Mouse (Mus musculus) CH12.LX (cell line): Measurements from ENCODE around the gene Adra2b. TPM values are rescaled to one million over a fixed set of nuclear protein-coding genes. Genes with fewer than 3 reads are reported as not detected.

ENCODE experiments used
- DNase-seq: peaks from one replicate; pipeline ENCODE4 v3.0.0-alpha.2; 2013; ENCODE audit errors: extremely low read depth
- H3K27ac ChIP-seq: 2 replicates; pipeline ENCODE4 v1.5.1; 2012; ENCODE audit warnings: low read depth, mild to moderate bottlenecking, control low read depth, moderate library complexity; ENCODE audit not compliant: insufficient read depth
- H3K27me3 ChIP-seq: replicated peaks from 2 replicates; pipeline ENCODE3; 2012; ENCODE audit warnings: inconsistent platforms
- H3K36me3 ChIP-seq, 2 experiments: replicated peaks in 1 of 2; 2 replicates each; pipeline versions ENCODE3 to v1.6.1; 2012; ENCODE audit warnings: inconsistent platforms in 1 of 2, low read length in 1 of 2, mild to moderate bottlenecking in 1 of 2, mixed read lengths in 1 of 2, moderate library complexity in 1 of 2; ENCODE audit not compliant: control insufficient read depth in 1 of 2, insufficient read depth in 1 of 2
- H3K4me1 ChIP-seq, 2 experiments: 2 replicates each; pipeline ENCODE4 v1.6.1; 2012; ENCODE audit warnings: inconsistent platforms in 1 of 2, moderate library complexity in 1 of 2; ENCODE audit not compliant: insufficient read depth in 2 of 2, control insufficient read depth in 1 of 2
- H3K4me2 ChIP-seq: 2 replicates; pipeline ENCODE4 v1.6.1; 2012; ENCODE audit warnings: low read depth, mild to moderate bottlenecking, control low read depth; ENCODE audit not compliant: poor library complexity, insufficient read depth, severe bottlenecking
- H3K4me3 ChIP-seq, 3 experiments: fragments of 150-350 bp in 1 of 3; sonication (generic) in 1 of 3; replicated peaks in 1 of 3; 2 replicates each; pipeline versions ENCODE3 to v1.5.1; 2011 to 2012; ENCODE audit warnings: low read depth in 2 of 3, low read length in 2 of 3, mild to moderate bottlenecking in 2 of 3, moderate library complexity in 2 of 3, control low read depth in 1 of 3, improper control_type of control experiment in 1 of 3, inconsistent platforms in 1 of 3, mixed read lengths in 1 of 3; ENCODE audit not compliant: poor library complexity in 1 of 3
- H3K79me2 ChIP-seq: replicated peaks from 2 replicates; pipeline ENCODE4 v1.6.1; 2012; ENCODE audit warnings: mild to moderate bottlenecking, moderate library complexity; ENCODE audit not compliant: control insufficient read depth, poor library complexity, insufficient read depth, severe bottlenecking; ENCODE audit errors: extremely low read depth
- H3K9ac ChIP-seq: 2 replicates; pipeline ENCODE4 v1.6.1; 2012; ENCODE audit warnings: low read depth, mild to moderate bottlenecking, control low read depth, moderate library complexity; ENCODE audit not compliant: insufficient read depth
- H3K9me3 ChIP-seq: replicated peaks from 2 replicates; pipeline ENCODE3; 2012; ENCODE audit warnings: low read length, inconsistent platforms, mixed read lengths
- CHD1 ChIP-seq: IDR thresholded peaks from 2 replicates; pipeline ENCODE4 v1.6.1; 2012; ENCODE audit warnings: low read depth, low read length, improper control_type of control experiment, inconsistent platforms
- CHD2 ChIP-seq: IDR thresholded peaks from 2 replicates; pipeline ENCODE4 v1.6.1; 2011; ENCODE audit warnings: low read length, improper control_type of control experiment
- CTCF ChIP-seq, 2 experiments: IDR thresholded peaks in 1 of 2; conservative IDR thresholded peaks in 1 of 2; 2 replicates each; pipeline ENCODE4 v1.5.1; 2011 to 2012; ENCODE audit warnings: low read depth in 2 of 2, low read length in 2 of 2, improper control_type of control experiment in 1 of 2, inconsistent platforms in 1 of 2, mild to moderate bottlenecking in 1 of 2, moderate library complexity in 1 of 2
- ELF1 ChIP-seq: IDR thresholded peaks from 2 replicates; pipeline ENCODE4 v1.6.1; 2014; ENCODE audit warnings: low read depth, mild to moderate bottlenecking, inconsistent platforms, low read length, improper control_type of control experiment
- ETS1 ChIP-seq: conservative IDR thresholded peaks from 2 replicates; pipeline ENCODE4 v1.6.1; 2012; ENCODE audit warnings: low read depth, mild to moderate bottlenecking, inconsistent platforms, low read length, improper control_type of control experiment, moderate library complexity
- GABPA ChIP-seq: IDR thresholded peaks from 2 replicates; pipeline ENCODE4 v1.6.1; 2012; ENCODE audit warnings: low read depth, low read length, improper control_type of control experiment, inconsistent platforms; ENCODE audit not compliant: insufficient replicate concordance
- HCFC1 ChIP-seq: IDR thresholded peaks from 2 replicates; pipeline ENCODE4 v1.6.1; 2012; ENCODE audit warnings: low read depth, mild to moderate bottlenecking, inconsistent platforms, low read length, improper control_type of control experiment
- JUN ChIP-seq: IDR thresholded peaks from 2 replicates; pipeline ENCODE4 v1.6.1; 2011; ENCODE audit warnings: low read depth, mild to moderate bottlenecking, low read length, improper control_type of control experiment, moderate library complexity; ENCODE audit not compliant: insufficient read depth
- JUND ChIP-seq: conservative IDR thresholded peaks from 2 replicates; pipeline ENCODE4 v1.6.1; 2011; ENCODE audit warnings: low read depth, low read length, improper control_type of control experiment
- KAT2A ChIP-seq: IDR thresholded peaks from 2 replicates; pipeline ENCODE4 v1.6.1; 2012; ENCODE audit warnings: low read length, improper control_type of control experiment, inconsistent platforms; ENCODE audit not compliant: insufficient replicate concordance
- MAX ChIP-seq: IDR thresholded peaks from 2 replicates; pipeline ENCODE4 v1.6.1; 2011; ENCODE audit warnings: low read length, improper control_type of control experiment
- MAZ ChIP-seq: IDR thresholded peaks from 2 replicates; pipeline ENCODE4 v1.6.1; 2012; ENCODE audit warnings: low read depth, mild to moderate bottlenecking, inconsistent platforms, low read length, improper control_type of control experiment, moderate library complexity
- MEF2A ChIP-seq: IDR thresholded peaks from 2 replicates; pipeline ENCODE4 v1.6.1; 2014; ENCODE audit warnings: low read depth, mild to moderate bottlenecking, inconsistent platforms, low read length, improper control_type of control experiment, borderline replicate concordance
- MXI1 ChIP-seq: IDR thresholded peaks from 2 replicates; pipeline ENCODE4 v1.6.1; 2011; ENCODE audit warnings: mild to moderate bottlenecking, low read depth, low read length, improper control_type of control experiment
- POLR2A ChIP-seq: IDR thresholded peaks from 2 replicates; pipeline ENCODE4 v1.6.1; 2011; ENCODE audit warnings: low read depth, mild to moderate bottlenecking, improper control_type of control experiment, low read length
- POLR2AphosphoS2 ChIP-seq: IDR thresholded peaks from 2 replicates; pipeline ENCODE4 v1.6.1; 2011; ENCODE audit warnings: low read depth, low read length, improper control_type of control experiment
- RCOR1 ChIP-seq: conservative IDR thresholded peaks from 2 replicates; pipeline ENCODE4 v1.6.1; 2012; ENCODE audit warnings: low read depth, mild to moderate bottlenecking, inconsistent platforms, low read length, improper control_type of control experiment
- SIN3A ChIP-seq: IDR thresholded peaks from 2 replicates; pipeline ENCODE4 v1.6.1; 2012; ENCODE audit warnings: low read length, improper control_type of control experiment, inconsistent platforms
- TBP ChIP-seq: conservative IDR thresholded peaks from 2 replicates; pipeline ENCODE4 v1.6.1; 2011; ENCODE audit warnings: low read depth, low read length, improper control_type of control experiment
- TCF12 ChIP-seq: IDR thresholded peaks from 2 replicates; pipeline ENCODE4 v1.6.1; 2014; ENCODE audit warnings: low read depth, mild to moderate bottlenecking, inconsistent platforms, low read length, improper control_type of control experiment
- USF1 ChIP-seq: IDR thresholded peaks from 2 replicates; pipeline ENCODE4 v1.6.1; 2014; ENCODE audit warnings: low read depth, mild to moderate bottlenecking, inconsistent platforms, low read length, improper control_type of control experiment
- USF2 ChIP-seq: conservative IDR thresholded peaks from 2 replicates; pipeline ENCODE4 v1.6.1; 2011; ENCODE audit warnings: low read depth, low read length, improper control_type of control experiment
- ZKSCAN1 ChIP-seq: IDR thresholded peaks from 2 replicates; pipeline ENCODE4 v1.6.1; 2012; ENCODE audit warnings: low read depth, inconsistent platforms, low read length, improper control_type of control experiment, borderline replicate concordance
- ZMIZ1 ChIP-seq: IDR thresholded peaks from 2 replicates; pipeline ENCODE4 v1.6.1; 2012; ENCODE audit warnings: low read depth, mild to moderate bottlenecking, inconsistent platforms, low read length, improper control_type of control experiment
- ZNF384 ChIP-seq: IDR thresholded peaks from 2 replicates; pipeline ENCODE4 v1.6.1; 2012; ENCODE audit warnings: low read depth, low read length, improper control_type of control experiment, inconsistent platforms
- dilution Hi-C: fragments of 300-500 bp; cut with MboI; formaldehyde crosslinking; loops from 2 replicates; pipeline ENCODE4 v1.14.3; 2020; ENCODE audit warnings: low sequenced_read_pairs; ENCODE audit not compliant: extremely low pct_unique_long_range_greater_than_20kb, extremely low pct_ligation_motif_present
- in situ Hi-C: fragments of 300-500 bp; cut with MboI; formaldehyde crosslinking; loops from 3 replicates; pipeline ENCODE4 v1.14.3; 2019; ENCODE audit warnings: low sequenced_read_pairs, low pct_ligation_motif_present, low pct_unique_long_range_greater_than_20kb, mixed read lengths
- polyA plus RNA-seq: library from polyadenylated mRNA; unstranded; fragments of >175 nt; gene quantifications from 2 replicates; pipeline ENCODE4 v1.2.1, GENCODE M21; 2012; ENCODE audit warnings: low read depth; ENCODE audit not compliant: insufficient read length
- total RNA-seq, 2 experiments: library from RNA; depleted of rRNA; stranded (reverse); fragments of 300-350 nt in 1 of 2; fragments of >200 nt in 1 of 2; gene quantifications; 2 replicates each; pipeline ENCODE4 v1.2.3; 2012 to 2014

Gene Adra2b
- total and polyA plus RNA-seq, 3 experiments, result 0.08 TPM; not detected in 2

- no peaks in the 10 kb centered on the region for H3K79me2 ChIP-seq
- peaks cover 6% of the 10 kb centered on the region for H3K27me3 ChIP-seq
- no peak overlapping the region for H3K4me3 ChIP-seq
- H3K27ac ChIP-seq, result no peak overlapping the region
- in situ Hi-C loops (loop anchor here (5.0 kb wide), 1 partner anchor 36 kb away; no protein-coding TSS in a partner anchor), dilution Hi-C loops (no loop called here)
- no peak overlapping the region for H3K4me2 ChIP-seq
- no peak overlapping the region for H3K9ac ChIP-seq
- DNase-seq, result peak; percentile 14
- H3K36me3 ChIP-seq, result no peaks in the 10 kb centered on the region
- TF ChIP-seq USF1, result no peak
- no peak for TF ChIP-seq MEF2A
- TF ChIP-seq TCF12, result no peak
- no peak for TF ChIP-seq ZNF384
- TF ChIP-seq CHD2, result no peak
- TF ChIP-seq RCOR1, result no peak
- no peak for TF ChIP-seq ETS1
- no peak for TF ChIP-seq GABPA
- TF ChIP-seq TBP, result no peak
- no peak for TF ChIP-seq ELF1
- TF ChIP-seq POLR2A, result no peak
- no peak for TF ChIP-seq CHD1
- TF ChIP-seq USF2, result no peak
- TF ChIP-seq ZMIZ1, result no peak
- no peak for TF ChIP-seq HCFC1
- no peak for TF ChIP-seq JUN
- TF ChIP-seq, all 38 proteins: peak for 0
- Histone ChIP-seq H3K4me1 (peaks cover 5 to 25% of the 10 kb centered on the region in 2 experiments), H3K9me3 (no peaks in the 10 kb centered on the region)
These were observed 8.5 kb downstream of the Adra2b start for GRCm38 (mm10) chr2:127371484-127371861.

- Histone ChIP-seq H3K36me3 (no peaks in the 10 kb centered on the region), H3K27me3 (peaks cover 10% of the 10 kb centered on the region), H3K4me1 (peaks cover 5 to 25% of the 10 kb centered on the region in 2 experiments), H3K9ac (no peak overlapping the region), H3K79me2 (no peaks in the 10 kb centered on the region), H3K4me3 (no peak overlapping the region), H3K27ac (no peak overlapping the region), H3K9me3 (no peaks in the 10 kb centered on the region), H3K4me2 (no peak overlapping the region)
- DNase-seq, result no peak
- in situ Hi-C loops, result loop anchor here (5.0 kb wide), 1 partner anchor 35 kb away; no protein-coding TSS in a partner anchor
- TF ChIP-seq MXI1, result no peak
- no peak for TF ChIP-seq CTCF (conservative IDR thresholded peaks at IDR 0.05 in 1 of 2, IDR thresholded peaks at IDR 0.05 in 1 of 2; ENCODE audit: low read depth in 2 of 2, low read length in 2 of 2)
- TF ChIP-seq HCFC1, result no peak
- TF ChIP-seq ETS1, result no peak
- no peak for TF ChIP-seq MAZ
- no peak for TF ChIP-seq ZMIZ1
- TF ChIP-seq POLR2AphosphoS2, result no peak
- TF ChIP-seq GABPA, result no peak
- no peak for TF ChIP-seq CHD2
- no peak for TF ChIP-seq MAX
- TF ChIP-seq JUND, result no peak
- no peak for TF ChIP-seq KAT2A
- no peak for TF ChIP-seq USF1
- no peak for TF ChIP-seq CHD1
- TF ChIP-seq ZKSCAN1, result no peak
- no peak for TF ChIP-seq SIN3A
- no peak for TF ChIP-seq ZNF384
- no peak for TF ChIP-seq MEF2A
- no peak for TF ChIP-seq TBP
- dilution Hi-C loops, result no loop called here
These were observed 9.1 kb downstream of the Adra2b start for GRCm38 (mm10) chr2:127372082-127372481.
